Mouse (Mus musculus) layer of hippocampus, adult 2 months (tissue): ENCODE measurements around the gene Gm45208. TPM values are rescaled to one million over a fixed set of nuclear protein-coding genes. Genes with fewer than 3 reads are reported as not detected.
"Not testable (repeated sequence)": the region's sequence is repeated elsewhere in the genome, so short reads cannot be mapped to it uniquely, and the experiment has no call there.

Source experiments
- DNase-seq, 2 experiments: peaks; one replicate each; pipeline ENCODE4 v3.0.0; 2022; ENCODE audit warnings: low spot score in 2 of 2
- H3K27ac ChIP-seq: fragments of 200-600 bp; 2 replicates; pipeline ENCODE4 v1.8.1; 2022
- H3K4me3 ChIP-seq: fragments of 200-600 bp; 2 replicates; pipeline ENCODE4 v1.8.1; 2022; ENCODE audit warnings: mild to moderate bottlenecking
- CTCF ChIP-seq: fragments of 200-600 bp; conservative IDR thresholded peaks from 2 replicates; pipeline ENCODE4 v1.8.1; 2022; ENCODE audit warnings: antibody characterized with exemption, mild to moderate bottlenecking, moderate library complexity
- total RNA-seq, 2 experiments: library from RNA; stranded (reverse); gene quantifications; 2 replicates each; pipeline ENCODE4 v1.2.3; 2021

Gm45208 gene
- total RNA-seq, 2 experiments from 2014 or later: not detected

- Histone ChIP-seq H3K27ac (no peak overlapping the region), H3K4me3 (no peak overlapping the region)
- no peak for TF ChIP-seq CTCF
- no peak for DNase-seq
These were observed 17.5 kb downstream of the Gm45208 start for GRCm38 (mm10) chrX:7739336-7740081.

- DNase-seq: no peak
- Histone ChIP-seq H3K4me3 (no peak overlapping the region), H3K27ac (no peak overlapping the region)
- TF ChIP-seq CTCF: no peak
These were observed 18.2 kb downstream of the Gm45208 start for GRCm38 (mm10) chrX:7740082-7740819.

DNA sequence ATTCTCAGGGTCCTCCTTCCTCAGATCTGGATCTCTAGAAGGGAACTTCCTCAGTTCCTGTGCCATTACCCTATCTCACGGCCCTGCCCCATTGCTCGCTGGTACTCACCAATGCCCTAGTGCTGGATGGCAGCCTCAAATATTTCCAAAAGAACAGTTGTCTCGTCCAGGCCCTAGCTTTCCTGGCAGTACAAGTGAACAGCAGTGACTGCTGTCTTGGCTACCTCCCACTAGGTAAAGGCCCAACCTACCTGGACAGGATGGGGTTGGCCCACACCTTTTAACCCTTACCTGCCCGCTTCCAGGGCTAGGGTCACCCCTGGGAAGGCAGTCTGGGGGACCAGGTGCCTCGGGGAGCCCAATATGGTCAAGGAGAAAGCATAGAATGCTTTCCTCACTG, 19.1 kb downstream of the Gm45208 start:
- TF ChIP-seq CTCF: no peak
- no peak for DNase-seq
- Histone ChIP-seq H3K4me3 (no peak overlapping the region), H3K27ac (no peak overlapping the region)

- H3K4me3 ChIP-seq: no peak overlapping the region
- no peak for DNase-seq
- H3K27ac ChIP-seq: no peak overlapping the region
- TF ChIP-seq CTCF: peak; percentile 74
These were observed 21.4 kb downstream of the Gm45208 start for GRCm38 (mm10) chrX:7743470-7743869.

- Histone ChIP-seq H3K4me3 (no peak overlapping the region), H3K27ac (no peak overlapping the region)
- no peak for DNase-seq
- TF ChIP-seq CTCF: no peak
These were observed 22.9 kb downstream of the Gm45208 start for GRCm38 (mm10) chrX:7744940-7745339.

DNA sequence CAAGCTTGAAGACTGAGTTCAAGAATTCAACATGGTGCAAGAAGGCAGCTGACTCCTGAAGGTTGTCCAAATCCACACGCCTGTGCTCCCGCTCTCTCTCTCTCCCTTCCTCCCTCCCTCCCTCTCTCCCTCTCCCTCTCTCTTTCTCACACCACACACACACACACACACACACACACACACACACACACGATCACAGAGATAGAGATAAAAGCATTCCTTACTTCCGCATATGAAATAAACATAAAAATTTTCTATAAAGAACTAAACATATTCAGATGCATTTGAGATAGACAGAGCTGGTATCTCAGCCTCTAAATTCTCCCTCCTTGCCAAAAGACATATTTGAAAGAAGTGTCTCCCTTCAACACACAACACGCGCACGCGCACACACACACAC, 23.4 kb downstream of the Gm45208 start:
- TF ChIP-seq CTCF: no peak
- H3K27ac ChIP-seq: no peak overlapping the region
- H3K4me3 ChIP-seq: no peak overlapping the region
- no peak for DNase-seq

DNA sequence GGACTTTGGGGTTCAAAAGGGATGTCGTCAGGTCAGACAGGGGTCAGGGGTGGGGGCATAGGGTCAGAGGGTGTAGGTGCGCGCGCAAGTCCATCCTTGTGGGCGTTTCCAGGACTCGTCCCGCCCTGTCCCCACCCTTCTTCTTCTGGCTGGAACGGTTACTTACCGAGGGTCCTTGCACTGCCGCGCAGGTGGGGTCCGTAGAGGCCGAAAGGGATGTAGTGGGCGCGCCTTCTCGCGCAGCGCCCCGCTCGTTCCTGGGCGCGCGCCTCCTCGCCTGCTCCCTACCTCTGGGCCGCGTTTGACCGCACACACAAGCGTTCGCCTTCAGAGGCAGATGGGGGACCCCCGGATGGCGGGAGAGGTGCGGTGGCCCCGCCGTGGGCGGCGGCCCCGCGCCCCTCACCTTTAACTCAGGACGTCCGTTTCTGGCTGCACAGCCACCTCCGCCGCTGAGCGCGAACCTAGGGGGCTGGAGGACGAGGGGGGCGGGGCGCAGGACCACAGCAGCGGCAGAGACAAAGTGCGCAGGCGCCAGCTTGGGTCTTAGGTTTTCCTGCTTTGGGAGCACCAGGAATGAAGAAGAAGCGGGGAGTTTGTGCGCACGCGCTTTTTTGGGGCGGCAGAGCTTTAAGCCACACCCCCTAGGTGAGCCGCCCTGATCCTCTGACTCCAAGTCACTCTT, 28.5 kb downstream of the Gm45208 start, which contains the start of gene Ccdc120:
Gene Ccdc120 (minus strand): TSS at position 474 of the 685 bp plus-strand sequence.
- no peak for TF ChIP-seq CTCF
- H3K27ac ChIP-seq: peak within 1 kb of the TSS; percentile 72
- DNase-seq: peak; percentile 67 to 74
- H3K4me3 ChIP-seq: peak within 1 kb of the TSS; percentile 69

DNA sequence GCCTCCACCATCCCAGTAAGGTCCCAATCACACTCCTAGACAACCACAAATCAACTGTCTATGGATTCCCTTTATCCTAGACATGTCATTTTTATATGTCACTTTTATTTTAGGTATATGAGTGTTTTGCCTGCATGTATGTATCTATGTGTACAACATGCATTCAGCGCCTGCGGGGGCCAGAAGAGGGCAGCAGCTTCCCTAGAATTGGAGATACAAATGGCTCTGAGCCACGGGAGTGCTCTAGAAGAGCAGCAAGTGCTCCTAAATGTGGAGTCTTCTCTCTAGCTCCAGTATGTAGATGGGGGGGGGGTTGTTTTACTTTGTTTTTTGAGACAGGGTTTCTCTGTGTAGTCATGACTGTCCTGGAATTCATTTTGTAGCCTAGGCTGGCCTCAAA, 31.6 kb downstream of the Gm45208 start:
- peak; percentile 62 for TF ChIP-seq CTCF
- not testable (repeated sequence) for H3K4me3 ChIP-seq, DNase-seq, H3K27ac ChIP-seq

DNA sequence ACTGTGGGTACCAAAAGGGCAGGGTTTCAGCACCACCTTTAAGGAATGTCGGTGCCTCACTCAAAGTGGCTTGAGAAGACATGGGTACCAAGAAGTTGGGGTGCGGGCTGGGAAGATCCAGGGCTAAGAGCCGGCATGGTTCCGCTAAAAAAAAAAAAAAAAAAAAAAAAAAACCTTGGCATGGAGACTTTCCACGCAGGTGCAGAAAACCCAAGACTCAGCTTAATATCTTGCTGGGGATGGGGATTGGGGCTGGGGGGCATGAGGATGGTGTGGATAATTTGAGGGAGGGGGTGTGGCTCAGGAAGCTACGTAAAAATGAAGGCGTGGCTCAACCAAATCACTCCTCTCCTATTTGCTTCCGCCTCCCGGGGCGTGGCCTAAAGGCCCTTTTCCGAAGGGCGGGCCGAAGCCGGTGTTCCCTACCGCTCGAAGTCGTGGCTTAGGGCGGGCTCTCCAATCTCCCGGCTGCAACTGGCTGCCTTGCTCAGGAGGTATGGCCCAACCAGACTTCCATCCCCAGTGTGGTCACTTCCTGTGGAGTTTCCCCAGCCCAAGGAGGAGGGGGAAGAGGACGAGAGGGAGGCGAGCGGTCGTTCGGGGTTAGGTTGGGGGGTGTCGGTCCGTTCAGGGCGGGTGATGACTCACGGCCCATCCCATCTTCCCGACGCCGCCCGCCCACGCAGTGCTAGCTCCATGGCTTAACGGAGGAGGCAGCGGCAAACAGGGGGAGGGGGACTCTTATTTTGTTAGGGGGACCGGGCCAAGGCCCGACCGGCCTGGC, 40.3 kb downstream of the Gm45208 start, which contains the start of gene Tfe3:
Gene Tfe3 (plus strand): TSS at position 424 of the 784 bp plus-strand sequence.
- no peak for TF ChIP-seq CTCF
- H3K4me3 ChIP-seq: peak within 1 kb of the TSS; percentile 73
- DNase-seq: peak; percentile 84 to 95
- peak within 1 kb of the TSS; percentile 83 for H3K27ac ChIP-seq

- no peak for DNase-seq
- H3K27ac ChIP-seq: peak overlapping the region; percentile 83
- TF ChIP-seq CTCF: no peak
- H3K4me3 ChIP-seq: peak overlapping the region; percentile 73
These were observed 40.8 kb downstream of the Gm45208 start for GRCm38 (mm10) chrX:7762921-7763197.

- H3K27ac ChIP-seq: peak overlapping the region; percentile 83; the same call in 1 of the 2 replicates
These were observed 41.8 kb downstream of the Gm45208 start for GRCm38 (mm10) chrX:7763631-7764393.

GRCm38 (mm10) chrX:7764657-7765280, 42.7 kb downstream of the Gm45208 start:
- H3K4me3 ChIP-seq: peak overlapping the region; percentile 73
- no peak overlapping the region for H3K27ac ChIP-seq
- DNase-seq: no peak
- TF ChIP-seq CTCF: no peak

More at GRCm38 (mm10) chrX:7763631-7764393, 41.8 kb downstream of the Gm45208 start:
- no peak for TF ChIP-seq CTCF
- H3K4me3 ChIP-seq: peak overlapping the region; percentile 73
- peak in 1 of 2 experiments; percentile 27 for DNase-seq
